Mouse (Mus musculus): Measurements from ENCODE around the gene Sdhb.

Sdhb gene

DNA sequence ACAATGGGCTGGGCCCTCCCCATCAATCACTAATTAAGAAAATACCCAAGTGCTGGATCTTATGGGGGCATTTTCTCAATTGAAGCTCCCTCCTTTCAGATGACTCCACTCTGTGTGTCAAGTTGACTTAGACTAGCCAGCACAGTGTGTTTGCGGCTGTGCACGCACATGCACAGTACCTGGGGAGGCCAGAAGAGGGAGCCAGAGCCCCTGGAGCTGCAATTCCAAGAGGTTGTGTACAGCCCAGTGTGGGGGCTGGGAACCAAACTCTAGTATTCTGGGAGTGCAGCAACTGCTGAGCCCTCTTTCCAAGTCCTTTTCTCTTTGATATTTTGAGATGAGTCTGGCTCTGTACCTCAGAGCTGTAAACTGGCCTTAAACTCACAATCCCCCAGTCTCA lies 20.6 kb downstream of the Sdhb start:
- peak in 1 of 2 experiments; percentile 32 for DNase-seq

DNA sequence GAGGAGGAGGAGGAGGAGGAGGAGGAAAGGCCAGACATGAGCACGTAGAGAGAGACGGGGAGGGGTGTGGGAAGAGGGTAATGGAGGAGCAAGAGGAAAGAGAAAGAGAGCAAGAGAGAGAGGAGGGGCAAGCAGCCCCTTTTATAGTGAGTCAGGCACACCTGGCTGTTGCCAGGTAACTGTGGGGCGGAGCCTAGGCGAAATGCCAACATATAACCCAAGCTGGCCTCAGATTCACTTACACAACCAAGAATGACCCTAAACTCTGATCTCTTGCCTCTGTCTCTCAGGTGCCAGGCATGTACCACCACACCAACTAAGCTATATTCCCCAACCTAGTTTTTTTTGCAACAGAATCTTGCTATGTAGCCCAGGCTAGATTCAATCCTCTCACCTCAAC lies 21.8 kb downstream of the Sdhb start:
- DNase-seq, result no peak

DNA sequence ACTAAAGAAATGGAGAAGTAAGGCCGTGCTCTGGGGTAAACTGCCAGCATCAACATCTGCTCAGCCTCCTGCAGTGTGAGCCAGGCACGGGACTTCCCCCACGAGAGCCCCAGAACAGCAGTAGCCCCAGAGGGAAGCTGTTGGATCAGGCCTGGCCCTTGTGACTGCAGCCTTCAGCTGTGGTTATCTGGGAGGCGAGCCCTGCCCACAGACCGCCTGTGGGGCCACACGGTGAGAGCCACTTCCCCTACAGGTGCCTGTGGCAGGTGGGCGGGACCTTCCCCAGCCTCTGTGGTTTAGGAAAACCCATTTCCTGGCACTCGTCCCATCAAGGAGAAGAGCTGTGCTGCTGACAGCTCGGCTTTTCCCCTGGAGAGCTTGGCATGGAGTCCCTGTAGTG lies 22.4 kb downstream of the Sdhb start:
- peak in 1 of 2 experiments; percentile 42 for DNase-seq

DNA sequence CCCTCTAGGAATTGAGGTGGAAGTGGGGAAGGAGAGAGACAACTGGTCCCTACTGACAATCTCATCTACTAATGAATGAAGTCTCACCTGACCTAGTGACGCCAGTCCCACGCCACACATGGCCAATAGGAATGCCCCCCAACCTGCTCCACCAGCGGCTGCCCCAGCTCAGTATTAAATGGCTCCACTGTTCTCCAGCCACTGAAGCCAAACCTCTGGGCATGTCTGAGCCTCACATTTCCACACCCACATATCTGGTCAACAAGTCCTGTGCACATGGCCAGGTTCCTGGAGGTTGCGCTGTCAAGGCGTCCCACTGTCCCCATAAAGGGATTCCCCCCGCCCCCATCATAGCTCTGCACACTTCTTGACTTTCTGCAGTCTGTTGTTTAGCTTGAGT lies 23.5 kb downstream of the Sdhb start:
- no peak for DNase-seq

DNA sequence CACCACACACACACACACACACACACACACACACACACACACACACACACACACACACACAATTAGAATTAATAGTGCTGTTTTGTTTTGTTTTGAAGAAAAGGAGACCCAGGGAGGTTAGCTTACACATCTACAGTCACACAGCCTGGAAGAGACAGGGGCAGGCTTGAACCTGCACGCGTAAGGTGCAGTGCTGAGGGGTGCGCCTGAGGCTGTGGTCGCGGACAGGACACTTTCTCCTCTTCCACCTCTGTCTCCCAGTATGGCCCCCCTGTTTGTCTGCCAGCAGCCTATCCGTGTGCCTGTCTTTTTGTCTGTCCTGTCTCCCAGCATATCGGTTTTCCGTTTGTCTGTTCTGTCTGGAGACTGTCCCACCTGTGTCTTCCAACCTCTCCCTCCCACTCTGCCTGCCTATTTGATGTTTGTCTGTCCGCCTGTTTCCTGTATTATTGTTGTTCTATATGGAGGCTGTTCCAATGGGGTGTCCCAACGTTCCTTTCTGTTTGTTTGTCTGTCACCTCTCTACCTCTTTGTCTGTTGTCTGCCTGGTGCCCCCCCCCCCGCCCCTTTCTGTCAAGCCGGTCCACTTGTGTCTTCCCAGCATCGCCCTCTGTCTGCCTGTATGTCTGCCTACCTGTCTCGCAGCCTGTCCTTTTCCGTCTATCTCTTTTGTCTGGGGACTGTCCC lies 25.2 kb downstream of the Sdhb start:
- DNase-seq, result peak; percentile 30 to 42

DNA sequence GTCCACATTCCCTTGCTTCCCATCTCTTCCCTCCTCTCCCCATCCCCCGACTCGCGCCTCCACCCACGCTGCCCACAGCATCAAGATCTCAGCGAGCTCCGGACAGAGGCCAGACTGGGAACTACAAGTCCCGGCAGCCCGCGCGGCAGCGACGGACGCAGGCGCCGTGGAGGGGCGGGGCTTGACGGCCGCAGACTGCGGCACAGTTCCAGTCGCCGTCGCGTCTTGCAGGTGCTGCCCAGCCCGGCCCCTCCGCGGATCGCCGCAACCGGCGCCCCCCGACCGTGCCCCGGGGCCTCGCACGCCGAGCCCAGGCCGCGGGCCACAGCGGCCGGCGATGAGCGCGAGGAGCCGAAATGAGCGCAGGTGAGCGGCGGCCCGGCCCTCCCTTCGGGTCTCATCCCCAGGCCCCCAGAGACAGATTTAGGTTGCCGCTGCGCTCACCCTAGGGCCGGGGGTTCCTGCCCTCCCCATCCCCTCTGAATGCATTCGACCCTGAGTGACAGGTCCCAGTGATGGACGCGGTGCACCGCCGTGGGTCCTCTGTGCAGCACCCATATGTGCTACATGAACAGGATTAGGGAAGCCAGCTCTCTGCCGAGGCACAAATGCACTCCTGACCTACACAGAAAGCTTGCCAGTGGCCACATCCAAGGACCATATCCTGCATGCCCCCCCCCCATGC lies 25.9 kb downstream of the Sdhb start, which contains the start of gene Atp13a2:
Gene Atp13a2 (plus strand): TSS at position 163 of the 685 bp plus-strand sequence.
- peak; percentile 98 for DNase-seq

DNA sequence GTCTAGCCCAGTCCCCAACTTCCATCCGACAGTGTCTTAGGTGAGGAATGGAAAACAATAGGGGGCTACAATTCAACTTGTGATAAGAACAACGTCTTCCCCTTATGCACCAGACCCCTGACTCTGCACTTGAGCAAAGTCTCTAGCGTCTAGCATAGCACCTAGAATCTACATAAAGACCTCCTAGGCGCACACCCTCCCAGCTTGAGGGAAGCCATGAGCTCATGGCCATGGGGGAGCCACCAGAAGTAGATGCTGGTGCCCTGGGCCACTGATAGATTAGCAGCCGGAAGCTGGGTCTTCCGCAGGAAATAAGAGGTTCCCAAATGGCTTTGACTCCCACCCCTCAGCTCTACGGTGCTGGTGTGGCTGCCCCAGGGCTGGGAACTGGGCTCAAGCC lies 26.5 kb downstream of the Sdhb start:
- no peak for DNase-seq

DNA sequence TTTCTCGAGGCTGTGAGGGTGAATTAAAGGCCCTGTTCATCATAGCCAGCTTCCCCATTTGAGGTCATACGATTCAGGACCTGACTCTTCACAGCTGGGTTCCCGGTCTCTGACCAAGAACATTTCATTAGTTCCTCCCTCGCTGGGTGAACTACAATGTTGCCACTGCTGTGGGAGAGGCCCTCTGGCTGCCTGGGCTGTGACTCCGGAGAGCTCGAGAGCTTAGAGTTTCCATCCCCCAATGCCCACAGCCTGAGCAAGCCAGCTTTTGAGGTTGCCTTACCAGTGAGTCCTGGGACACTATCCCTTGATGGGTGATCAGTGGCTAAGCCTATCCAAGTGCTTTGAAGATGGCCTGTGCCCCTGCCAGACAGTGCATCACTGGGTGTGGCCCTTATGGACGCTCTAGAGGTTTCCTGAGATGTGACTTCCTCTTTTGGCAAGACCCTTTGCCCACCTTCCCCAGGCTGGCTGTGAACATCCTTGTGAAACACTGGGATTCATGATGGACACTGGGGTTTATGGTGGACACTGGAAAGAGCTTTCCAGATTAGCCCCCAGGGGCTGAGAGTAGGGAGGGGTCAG lies 27.8 kb downstream of the Sdhb start:
- DNase-seq, result no peak

DNA sequence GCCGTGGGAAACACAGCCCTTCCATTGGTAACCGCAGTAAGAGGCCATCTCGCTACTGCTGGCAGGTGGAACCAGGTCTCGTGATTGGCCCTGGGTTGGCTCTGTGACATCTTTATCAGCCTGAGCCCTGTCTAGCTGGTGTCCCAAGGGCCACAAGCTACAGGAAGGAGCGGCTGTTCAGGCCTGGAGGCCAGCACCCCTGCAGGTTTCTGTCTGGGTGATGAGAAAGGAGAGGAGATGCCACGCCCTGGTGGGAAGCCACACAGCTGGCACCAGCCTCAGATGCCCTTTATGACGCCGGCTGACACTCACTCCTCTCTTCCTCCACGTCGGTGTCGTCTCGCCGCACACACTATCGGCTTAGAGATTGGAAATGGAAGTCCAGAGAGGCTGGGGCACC lies 28.4 kb downstream of the Sdhb start:
- DNase-seq, result no peak

DNA sequence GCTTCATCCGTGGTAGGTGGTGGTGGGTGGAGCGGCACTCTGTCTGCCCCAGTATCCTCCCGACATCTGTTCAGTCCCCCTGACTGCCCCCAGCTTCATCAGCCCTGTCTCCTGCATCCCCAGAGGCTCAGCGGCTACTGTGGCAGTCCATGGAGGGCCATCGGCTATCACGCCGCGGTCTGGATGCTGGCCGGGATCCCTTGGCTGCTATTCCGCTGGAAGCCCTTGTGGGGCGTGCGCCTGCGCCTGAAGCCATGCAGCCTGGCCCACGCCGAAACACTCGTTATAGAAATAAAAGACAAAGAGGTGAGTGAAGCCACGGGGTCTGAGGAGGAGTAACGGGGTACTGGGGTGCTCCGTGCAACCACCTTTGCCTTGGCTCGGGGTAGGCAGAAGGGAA lies 31.2 kb downstream of the Sdhb start:
- peak; percentile 53 to 58 for DNase-seq

DNA sequence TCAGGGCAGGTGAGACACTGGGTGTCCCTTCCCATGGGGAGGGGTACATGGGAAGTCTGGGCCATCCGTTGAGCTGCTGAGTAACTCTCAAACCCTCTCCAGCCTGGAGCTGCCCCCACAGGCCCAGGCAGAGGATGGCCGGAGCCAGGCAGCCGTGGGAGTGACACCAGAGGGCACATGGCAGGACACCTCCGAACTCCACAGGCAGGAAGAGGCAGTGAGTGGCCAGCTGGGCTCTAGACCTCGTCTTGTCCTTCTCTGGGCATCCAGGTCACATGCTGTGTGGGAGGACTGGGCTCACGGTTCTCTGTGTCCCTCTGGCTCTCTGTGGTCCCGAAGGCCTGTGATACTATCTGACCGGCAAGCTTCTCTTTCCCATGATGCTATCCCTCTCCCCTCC lies 32.8 kb downstream of the Sdhb start:
- DNase-seq, result no peak

DNA sequence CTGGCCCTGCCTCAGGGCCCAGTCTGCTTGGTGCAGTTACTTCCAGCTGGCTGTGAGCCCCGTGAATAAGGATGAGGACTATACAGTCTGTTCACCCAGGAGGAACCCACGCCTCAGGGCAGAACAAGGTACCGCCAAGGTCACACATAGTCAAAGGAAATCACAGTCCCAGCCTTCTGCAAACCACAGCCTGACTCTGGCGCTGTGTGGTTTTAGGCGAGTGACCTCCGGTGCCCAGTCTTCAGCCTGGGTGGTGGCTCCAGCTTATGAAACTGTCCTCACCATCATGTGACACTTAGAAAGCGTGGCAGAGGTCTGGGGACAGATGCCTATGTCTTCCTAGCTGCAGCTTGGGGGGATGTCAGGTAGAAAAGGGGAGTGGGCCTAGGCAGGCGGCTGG lies 34.8 kb downstream of the Sdhb start:
- no peak for DNase-seq

DNA sequence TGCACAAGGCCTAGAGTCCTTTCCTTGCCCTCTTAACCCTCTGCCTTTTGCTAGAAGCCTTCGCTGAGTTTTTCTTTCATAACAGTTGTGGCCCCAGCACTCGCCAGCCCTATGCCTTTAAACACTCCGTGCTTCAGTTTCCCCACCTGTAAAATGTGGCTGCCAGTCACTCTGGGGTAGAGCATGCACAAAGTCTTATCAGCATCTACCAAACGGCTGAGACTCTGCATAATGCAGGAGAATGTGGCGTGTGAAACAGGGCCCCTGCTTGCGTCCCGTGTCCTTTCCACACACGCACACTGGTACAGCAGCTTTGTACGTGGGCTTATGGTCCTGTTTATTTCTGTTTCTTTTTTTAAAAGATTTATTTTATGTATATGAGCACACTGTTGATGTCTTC lies 35.8 kb downstream of the Sdhb start:
- no peak for DNase-seq

DNA sequence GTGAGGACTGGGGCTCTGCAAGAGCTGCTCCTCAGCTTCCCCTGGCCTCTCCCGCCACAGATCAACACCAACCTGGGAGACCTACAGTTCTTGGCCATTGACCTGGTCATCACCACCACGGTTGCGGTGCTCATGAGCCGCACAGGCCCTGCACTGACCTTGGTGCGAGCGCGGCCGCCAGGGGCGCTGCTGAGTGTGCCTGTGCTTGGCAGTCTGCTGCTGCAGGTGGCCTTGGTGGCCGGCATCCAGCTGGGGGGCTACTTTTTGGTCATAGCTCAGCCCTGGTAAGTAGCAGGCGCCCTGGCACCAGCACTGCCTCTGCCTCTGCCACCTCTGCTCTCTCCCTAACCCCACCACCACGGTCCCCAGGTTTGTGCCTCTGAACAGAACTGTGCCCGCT lies 45.0 kb downstream of the Sdhb start:
- peak; percentile 88 to 91 for DNase-seq

DNA sequence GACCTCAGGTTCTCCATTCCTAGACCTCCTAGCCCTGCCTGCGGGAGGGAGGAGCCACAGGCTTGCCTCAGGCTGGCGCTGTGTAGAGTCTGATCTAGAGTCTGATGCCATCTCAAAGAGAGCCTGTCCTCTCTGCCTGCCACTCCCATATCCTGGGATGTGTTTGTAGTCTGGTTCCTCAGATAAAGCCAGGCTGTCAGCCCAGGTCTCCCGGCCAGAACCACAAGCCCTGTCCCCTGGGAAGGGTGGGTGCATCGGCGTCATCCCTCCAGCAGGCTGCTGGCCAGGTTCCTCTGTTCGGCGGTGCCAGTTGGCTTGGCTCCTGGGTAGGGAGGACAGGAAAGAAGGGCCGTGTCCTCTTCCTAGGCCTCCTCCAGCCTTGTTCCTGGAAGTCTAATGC lies 47.0 kb downstream of the Sdhb start:
- peak in 1 of 2 experiments; percentile 64 for DNase-seq

DNA sequence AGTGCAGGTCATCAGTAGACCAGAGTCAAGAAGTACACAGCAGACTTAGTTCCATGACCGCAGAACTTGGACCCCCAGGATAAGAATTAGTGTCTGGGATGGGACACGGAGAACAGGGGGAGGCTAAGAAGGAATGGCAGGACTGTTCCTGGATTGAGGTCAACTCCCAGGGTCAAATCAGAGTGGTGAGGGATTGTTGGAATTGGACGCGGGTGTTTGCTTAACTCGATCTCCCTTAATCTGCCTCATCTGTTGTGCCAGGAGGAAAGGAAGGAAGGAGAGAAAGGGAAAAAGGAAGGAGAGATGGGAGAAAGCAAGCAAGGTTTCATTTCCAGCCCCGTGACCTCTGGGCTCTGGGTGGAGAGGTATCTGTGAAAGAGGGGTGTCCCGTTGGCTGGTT lies 49.1 kb downstream of the Sdhb start, which contains the start of gene Mfap2:
Gene Mfap2 (plus strand): TSS at position 301 of the 400 bp plus-strand sequence.
- DNase-seq, result no peak

DNA sequence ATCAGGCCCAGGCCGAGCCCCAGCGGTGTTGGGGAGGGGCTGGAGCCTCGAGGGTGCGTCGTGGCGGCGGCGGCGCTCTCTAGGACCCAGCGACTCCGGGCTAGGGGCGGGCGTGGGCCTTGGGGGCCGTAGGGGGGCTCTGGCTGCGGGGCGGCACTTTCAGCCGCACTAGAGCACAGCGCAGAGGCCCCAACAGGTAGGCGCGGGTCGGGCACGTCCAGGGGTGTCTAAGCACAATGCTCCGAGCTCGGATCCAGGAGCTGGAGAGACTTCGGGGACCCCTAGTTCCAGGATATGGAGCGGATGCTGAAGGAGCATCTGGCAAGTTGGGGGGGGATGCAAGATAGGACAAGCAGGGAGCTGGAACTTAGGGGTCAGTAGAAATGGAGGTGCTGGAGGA lies 49.5 kb downstream of the Sdhb start:
- peak in 1 of 2 experiments; percentile 55 for DNase-seq

DNA sequence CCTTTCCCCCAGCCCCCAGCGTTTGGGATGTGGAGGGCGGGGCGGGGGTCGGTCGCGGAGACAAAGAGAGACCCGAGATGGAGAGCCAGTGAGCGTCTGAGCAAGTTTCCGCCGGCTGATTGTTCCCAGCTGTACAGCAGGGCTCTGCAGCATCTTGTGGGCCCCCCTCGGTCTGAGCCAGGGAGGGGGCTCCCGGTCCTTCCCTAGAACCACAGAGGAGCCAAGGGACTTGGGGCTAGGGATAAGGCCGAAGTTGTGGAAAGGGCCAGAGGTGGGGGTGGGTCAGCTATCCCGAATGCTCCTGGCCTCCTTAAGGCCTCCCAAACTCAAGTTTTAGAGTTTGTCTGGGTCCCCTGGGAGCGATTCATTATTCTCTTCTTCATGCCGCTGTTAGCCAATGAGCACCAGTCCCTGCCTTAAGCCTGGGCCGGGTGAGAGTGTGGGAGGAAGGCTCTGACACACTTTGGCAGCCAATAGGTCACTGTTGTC lies 50.0 kb downstream of the Sdhb start:
- DNase-seq, result no peak

DNA sequence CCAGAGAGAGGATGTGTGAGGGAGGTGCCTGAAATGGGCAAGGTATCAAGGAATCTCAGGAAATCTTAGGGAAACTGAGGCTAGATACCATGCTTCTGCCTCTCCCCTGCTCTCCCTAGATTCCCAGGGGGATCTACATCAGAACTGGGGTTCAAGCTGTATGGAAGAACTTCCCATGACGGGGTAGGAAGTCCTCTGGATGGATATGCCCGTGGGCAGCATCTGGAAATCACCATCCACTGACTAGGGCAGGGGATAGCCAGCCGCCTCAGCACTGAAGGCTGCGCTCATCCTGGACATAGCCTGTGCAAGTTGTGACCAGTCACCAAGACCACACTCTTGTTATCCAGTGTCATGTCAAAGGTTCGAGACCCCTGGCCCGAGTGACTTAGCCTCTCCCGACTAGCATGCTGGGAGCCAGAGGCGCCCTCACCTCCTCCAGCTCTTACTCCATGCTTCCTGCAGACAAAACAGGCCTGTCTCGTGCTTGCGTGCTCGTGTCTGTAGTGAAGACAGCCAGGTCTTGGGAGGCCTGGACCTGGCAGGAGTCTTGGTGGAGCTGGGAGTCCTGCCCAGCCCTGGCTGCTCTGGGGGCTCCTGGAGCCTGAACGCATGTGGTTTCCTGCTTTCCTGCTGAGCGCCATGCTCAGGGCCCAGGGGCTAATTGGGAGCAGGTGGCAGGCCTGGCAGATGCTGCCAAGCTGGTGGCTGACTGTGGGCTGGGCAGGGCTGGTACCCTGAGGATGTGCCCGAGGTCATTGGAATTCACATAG lies 50.7 kb downstream of the Sdhb start:
- DNase-seq, result peak; percentile 78 to 89

DNA sequence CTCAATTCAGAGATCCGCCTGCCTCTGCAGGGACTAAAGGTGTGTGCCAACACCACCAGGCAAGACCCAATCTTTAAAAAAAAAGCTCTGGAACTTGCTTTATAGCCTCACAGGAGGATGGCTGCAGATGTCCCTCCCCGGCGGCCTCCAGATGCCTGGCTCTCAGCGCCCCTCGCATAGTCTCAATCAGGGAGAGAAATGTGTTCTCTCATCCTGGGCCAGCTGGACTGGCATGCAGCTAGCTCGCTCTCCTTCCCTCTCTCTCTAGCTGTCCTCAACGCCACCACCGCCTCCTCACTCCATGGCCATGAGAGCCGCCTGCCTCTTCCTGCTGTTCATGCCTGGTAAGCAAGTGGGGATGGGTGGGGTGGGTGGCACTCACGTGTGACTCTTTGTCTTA lies 51.6 kb downstream of the Sdhb start:
- no peak for DNase-seq

DNA sequence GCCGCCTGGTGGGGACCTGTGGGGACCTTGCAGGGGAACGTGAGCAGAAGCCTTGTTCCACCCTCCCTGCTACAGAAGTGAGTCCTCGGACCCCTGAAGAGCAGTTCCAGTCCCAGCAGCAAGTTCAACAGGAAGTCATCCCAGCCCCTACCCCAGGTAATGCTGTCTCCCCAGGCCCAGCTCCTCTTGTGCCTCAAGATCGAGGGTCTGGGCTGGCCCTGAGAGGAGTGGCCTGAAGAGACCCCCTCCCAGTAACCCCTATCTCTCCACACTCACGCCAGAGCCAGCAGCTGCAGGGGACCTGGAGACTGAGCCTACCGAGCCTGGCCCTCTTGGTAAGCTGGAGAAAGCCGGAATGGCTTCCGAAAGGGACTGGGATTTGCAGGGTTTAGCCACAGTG lies 53.1 kb downstream of the Sdhb start:
- no peak for DNase-seq

DNA sequence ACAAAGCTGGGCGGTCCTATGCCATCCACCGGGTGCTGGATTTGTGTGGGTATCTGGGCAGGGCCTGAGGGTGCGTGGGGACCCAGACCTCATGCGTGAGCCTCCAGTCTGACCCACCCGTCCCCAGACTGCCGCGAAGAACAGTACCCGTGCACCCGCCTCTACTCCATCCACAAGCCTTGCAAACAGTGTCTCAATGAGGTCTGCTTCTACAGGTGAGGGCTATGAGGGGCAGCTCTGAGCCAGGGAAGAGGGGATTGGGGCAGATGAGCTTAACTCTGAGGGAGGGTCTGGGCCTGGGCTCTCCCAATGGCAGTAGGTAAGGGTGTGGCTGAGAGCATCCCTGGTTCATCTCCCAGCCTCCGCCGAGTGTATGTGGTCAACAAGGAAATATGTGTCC lies 53.9 kb downstream of the Sdhb start:
- DNase-seq, result no peak

DNA sequence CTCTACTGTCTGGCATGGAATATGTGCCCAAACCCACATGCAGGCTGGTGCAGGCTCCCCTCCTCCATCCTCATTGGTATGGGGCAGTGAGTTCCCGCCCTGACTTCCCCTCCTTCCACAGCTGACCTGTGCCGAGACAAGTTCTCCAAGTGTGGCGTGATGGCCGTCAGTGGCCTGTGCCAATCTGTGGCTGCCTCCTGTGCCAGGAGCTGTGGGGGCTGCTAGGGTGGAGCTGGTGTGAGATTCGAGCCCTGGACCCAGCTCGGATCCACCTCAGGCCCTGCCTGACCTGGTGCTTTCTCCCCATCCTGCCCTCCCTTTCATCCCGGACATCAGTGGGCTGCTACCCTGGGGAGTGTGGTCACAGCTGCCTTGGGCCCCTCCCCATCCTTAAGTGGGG lies 54.4 kb downstream of the Sdhb start:
- peak in 1 of 2 experiments; percentile 25 for DNase-seq

Measured in cerebellum, postnatal 10 days (tissue).